Mouse (Mus musculus) neutrophil, adult 59 days (primary cell): ENCODE measurements around the gene Olfr48. TPM values are rescaled to one million over a fixed set of nuclear protein-coding genes. Genes with fewer than 3 reads are reported as not detected.

Source experiments
- total RNA-seq, 2 experiments: library from RNA; stranded (reverse); gene quantifications; 1 replicate in 1 of 2; 2 replicates in 1 of 2; pipeline ENCODE4 v1.2.4; 2023

Olfr48 gene
- not detected for total RNA-seq

GRCm38 (mm10) chr2:89848105-89848504 is at the start of gene Olfr48:
Gene Olfr48 (minus strand): TSS chr2:89848205.

GRCm38 (mm10) chr2:89878137-89878536 is 30.1 kb upstream of the Olfr48 start, which contains the start of gene Olfr1257:
Gene Olfr1257 (plus strand): TSS chr2:89878437.

GRCm38 (mm10) chr2:89841455-89841854 is 6.5 kb downstream of the Olfr48 start, which contains the start of gene Olfr1256:
Gene Olfr1256 (minus strand): TSS chr2:89841555.

GRCm38 (mm10) chr2:89811751-89812150 is 36.3 kb downstream of the Olfr48 start, which contains the start of gene Olfr1255:
Gene Olfr1255 (plus strand): TSS chr2:89812051.

DNA sequence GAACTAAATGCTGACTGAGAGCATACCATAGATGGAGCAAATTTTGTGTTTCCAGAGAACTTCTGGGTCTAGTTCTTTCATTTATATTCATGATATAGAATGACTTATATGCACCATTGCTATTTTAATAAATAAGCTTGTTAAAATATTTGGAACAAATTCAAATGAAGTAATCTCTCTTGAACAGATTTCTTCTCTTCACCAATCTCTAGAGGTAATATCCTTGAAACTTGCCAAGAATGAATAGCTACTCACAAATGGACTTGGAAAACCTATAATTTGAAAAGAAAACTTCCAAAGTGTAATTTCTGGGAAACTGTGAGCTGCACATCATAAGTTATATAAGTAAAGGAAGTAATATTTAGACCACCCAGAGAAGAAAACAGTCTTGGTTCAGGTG is 54.5 kb downstream of the Olfr48 start, which contains the start of gene Olfr1254:
Gene Olfr1254 (minus strand): TSS at position 101 of the 400 bp plus-strand sequence.

Other genes with a start within 250 kb of the Olfr48 start
- gene Olfr1247, start 234.1 kb downstream of the Olfr48 start, total RNA-seq: under 1 TPM; 0.18 to 0.20 TPM
- not detected for gene Olfr1248, start 230.0 kb downstream of the Olfr48 start, total RNA-seq
- gene Olfr1249, start 213.2 kb downstream of the Olfr48 start, total RNA-seq: not detected
- not detected for gene Olfr1250, start 186.7 kb downstream of the Olfr48 start, total RNA-seq
- not detected for gene Olfr1251, start 176.3 kb downstream of the Olfr48 start, total RNA-seq
- not detected for gene Olfr1252, start 123.2 kb downstream of the Olfr48 start, total RNA-seq
- not detected for gene Olfr1253, start 91.1 kb downstream of the Olfr48 start, total RNA-seq
- not detected for gene Olfr1254, start 54.6 kb downstream of the Olfr48 start, total RNA-seq
- not detected for gene Olfr1255, start 36.2 kb downstream of the Olfr48 start, total RNA-seq
- gene Olfr1256, start 6.7 kb downstream of the Olfr48 start, total RNA-seq: not detected
- not detected for gene Olfr1257, start 30.2 kb upstream of the Olfr48 start, total RNA-seq
- gene Olfr1258, start 79.1 kb upstream of the Olfr48 start, total RNA-seq: not detected
- gene Olfr1259, start 100.5 kb upstream of the Olfr48 start, total RNA-seq: not detected
- gene Olfr1260, start 126.1 kb upstream of the Olfr48 start, total RNA-seq: not detected
- gene Olfr1261, start 143.0 kb upstream of the Olfr48 start, total RNA-seq: not detected
- gene Olfr1262, start 151.9 kb upstream of the Olfr48 start, total RNA-seq: not detected
- gene Olfr1263, start 163.9 kb upstream of the Olfr48 start, total RNA-seq: not detected
- gene Olfr1264, start 177.4 kb upstream of the Olfr48 start, total RNA-seq: not detected
- gene Olfr1265, start 187.1 kb upstream of the Olfr48 start, total RNA-seq: not detected
- not detected for gene Olfr140, start 215.4 kb upstream of the Olfr48 start, total RNA-seq